Mouse (Mus musculus): ENCODE data around the gene Nelfa.
"Not testable (repeated sequence)": the region's sequence is repeated elsewhere in the genome, so short reads cannot be mapped to it uniquely, and the experiment has no call there.

Gene Nelfa

DNA sequence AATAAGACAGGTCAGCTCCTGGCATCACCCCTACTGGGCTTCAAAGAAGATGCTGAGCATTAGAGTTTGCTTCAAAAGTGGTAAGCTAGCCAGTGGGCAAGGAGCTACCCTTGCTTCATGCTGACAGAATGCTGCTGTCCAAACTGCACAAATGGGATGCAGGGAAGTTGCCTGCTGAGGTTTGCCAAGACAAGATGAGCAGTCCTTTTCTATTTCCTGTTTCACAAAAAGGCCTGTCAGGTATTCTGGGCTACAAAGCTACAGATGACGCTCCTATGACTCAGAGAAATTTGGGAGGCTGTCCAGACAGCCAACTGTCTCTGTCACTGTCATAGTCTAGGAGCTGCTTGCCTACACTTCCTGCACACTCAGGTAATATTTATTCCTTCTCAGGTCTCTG is 16.7 kb downstream of the Nelfa start:
- no peak for DNase-seq (ENCODE audit: low read depth, low spot score)

DNA sequence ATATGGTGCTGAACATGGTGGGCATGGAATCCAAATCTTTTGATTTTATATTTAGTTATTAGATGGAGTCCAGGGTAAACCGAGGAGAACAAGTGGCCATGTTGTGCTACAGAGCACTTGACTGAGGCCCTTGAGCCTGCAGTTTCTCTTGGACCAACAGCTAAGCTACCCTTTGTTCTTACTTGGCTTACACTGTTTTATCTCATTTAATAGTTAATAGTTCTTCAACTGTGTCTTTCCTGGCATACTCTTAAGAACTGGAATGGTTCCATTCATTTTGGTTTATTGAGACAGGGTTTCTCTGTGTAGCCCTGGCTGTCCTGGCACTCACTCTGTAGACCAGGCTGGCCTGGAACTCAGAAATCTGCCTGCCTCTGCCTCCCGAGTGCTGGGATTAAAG is 19.6 kb downstream of the Nelfa start:
- not testable (repeated sequence) for DNase-seq (ENCODE audit: low read depth, low spot score)

DNA sequence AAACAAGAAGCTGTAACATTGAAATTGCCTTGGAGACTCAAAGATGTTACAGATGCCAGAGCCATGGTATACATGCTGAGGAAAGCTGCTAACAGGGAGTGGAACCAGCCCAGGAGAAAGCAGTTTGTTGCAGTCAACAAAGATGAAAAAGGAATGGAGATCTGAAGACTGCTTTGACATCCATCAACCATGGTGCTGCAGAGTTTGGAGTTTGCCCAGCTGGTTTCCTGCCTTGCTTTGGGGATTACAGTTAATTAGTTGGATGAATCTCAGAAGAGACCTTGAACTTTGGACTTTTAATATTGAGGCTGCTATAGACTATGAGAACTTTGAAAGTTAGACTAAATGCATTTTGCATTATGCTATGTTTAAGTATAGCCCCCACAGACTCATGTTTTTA is 21.2 kb downstream of the Nelfa start:
- DNase-seq (ENCODE audit: low read depth, low spot score): not testable (repeated sequence)

DNA sequence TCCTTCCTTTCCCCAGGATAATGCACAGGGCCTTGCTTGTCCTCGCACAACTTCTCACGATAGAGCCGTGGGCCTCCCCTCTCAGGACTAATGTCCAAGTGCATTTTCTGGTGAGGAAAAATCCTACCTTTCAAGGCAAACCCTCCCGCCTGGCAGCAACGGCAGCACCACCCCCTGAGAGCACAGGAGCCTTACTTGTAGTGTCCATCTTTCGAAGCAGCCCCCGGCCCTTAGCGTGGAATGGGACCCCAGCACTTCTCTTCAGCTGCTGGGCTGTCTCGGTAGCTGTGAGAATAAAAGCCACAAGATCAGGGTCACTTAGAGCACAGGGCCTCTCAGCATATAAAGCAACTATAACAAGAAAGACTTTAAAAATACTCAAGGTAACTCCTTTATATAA is 33.0 kb downstream of the Nelfa start:
- DNase-seq (ENCODE audit: low read depth, low spot score): no peak

DNA sequence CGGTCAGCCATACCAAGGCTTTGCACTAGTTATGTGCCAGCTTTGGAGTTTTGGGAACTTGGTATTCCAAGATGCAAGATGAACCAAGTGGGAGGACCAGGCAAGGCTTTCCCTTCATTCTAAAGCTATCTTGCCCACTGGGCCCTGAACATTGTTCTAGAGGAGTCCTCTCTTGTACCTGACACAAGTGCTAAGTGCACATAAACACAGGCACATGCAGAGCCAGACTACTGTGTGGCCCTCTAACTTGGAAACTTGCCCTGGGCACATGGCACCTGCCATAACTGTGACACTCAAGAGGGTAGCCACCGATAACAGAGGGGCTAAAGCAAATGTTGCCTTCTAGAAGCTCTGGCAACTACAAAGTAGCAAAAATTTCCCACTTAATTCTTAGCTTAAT is 33.5 kb downstream of the Nelfa start:
- no peak for DNase-seq (ENCODE audit: low read depth, low spot score)

DNA sequence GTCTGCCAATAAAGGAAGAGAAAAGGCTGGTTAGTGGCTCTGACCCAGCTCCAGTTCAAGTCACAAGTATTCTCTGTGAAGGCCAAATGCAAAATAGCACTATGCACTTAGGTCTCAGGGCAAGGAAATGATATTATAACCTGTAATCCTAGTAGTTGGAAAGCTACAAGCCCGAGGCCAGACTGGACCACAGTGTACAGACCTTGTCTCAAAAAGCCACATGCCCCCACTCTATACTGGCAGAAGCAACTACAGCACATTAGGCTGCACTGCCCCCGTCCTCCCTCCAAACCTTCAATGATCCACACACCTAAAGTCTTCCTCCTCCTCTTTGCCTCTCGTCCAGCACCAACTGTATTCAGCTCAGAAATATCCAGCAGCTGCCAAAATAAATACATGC is 34.9 kb downstream of the Nelfa start:
- no peak for DNase-seq (ENCODE audit: low read depth, low spot score)

DNA sequence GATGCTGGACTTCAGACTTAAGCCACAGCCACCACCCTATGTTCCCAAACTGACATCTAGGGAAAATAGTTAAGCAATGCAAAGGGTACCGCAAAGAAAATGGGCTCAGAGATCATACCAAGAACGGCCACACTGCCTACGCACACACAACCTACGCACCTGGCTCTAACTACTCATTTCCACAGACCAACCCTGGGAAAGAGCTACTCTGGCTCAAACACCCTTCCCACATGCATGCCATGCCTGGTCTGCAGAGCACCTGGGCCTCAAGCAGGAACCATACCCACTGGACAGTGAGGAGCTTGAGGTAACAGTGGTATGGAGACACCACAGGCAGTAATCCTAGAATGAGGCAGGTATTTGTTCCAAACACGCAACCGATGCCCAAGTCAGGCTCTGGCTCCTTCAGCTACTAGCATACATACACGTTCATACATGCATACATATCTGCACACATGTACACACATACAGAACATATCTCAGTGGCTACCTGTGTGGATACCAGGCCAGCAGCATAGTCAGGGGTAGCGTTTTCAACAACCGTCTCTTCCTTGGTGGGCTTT is 35.4 kb downstream of the Nelfa start:
- DNase-seq (ENCODE audit: low read depth, low spot score): no peak

DNA sequence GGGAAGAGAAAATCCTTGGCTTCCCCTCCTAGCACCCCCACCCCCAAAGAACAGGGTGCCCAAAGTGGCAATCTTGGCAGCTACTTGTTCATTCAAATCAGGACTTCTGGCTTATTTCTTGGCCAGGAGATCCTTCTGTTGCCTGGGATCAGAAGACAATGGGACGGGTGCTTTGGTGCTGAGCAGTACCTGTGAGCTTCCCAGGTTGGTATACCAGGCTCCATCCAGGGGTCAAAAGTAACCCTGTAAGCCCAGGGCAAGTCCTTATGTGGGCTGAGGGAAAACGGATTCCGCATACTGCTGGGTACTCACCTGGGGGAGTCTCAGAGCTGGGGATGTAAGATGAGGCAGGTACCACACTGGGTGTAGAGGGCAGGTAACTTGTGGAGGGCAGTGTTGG is 36.1 kb downstream of the Nelfa start:
- DNase-seq (ENCODE audit: low read depth, low spot score): no peak

DNA sequence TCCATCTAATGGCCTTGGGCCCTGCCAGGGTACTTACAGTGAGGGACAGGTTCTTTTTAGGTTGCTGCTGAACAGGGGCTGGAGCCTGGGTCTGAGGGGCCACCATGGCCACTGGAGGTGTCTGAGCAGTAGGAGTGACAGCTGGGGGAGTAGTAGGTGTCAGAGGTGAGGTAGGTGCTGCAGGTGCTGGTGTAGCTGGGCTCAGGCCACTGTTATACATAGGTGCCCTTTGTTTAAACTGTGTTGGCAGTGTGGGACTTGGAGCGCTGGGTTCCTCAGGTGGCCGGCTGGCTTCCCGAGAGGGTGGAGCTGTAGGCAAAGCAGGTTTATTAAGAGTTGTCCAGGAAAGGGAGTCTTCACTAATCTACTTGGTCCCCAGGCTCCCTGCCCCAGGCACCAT is 37.0 kb downstream of the Nelfa start:
- no peak for DNase-seq (ENCODE audit: low read depth, low spot score)

DNA sequence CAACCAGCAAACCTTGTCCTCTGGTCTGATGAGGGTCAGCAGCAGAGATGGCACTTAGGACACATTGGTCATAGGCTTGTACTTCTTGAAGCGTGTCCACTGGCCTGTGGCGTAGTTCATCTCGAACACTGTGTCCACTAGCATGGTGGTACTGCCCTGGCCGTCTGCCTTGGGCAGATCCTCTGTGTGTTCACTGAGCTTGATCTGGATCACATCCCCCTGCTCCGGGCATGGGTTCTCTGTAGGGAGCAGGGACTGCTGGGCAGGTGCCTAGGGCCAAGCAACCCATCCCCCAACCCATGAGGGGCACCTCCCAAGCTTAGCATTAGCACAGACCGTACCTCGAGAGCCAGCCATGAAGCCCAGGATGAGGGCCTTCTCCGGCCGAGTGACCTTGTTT is 37.5 kb downstream of the Nelfa start:
- DNase-seq (ENCODE audit: low read depth, low spot score): no peak

DNA sequence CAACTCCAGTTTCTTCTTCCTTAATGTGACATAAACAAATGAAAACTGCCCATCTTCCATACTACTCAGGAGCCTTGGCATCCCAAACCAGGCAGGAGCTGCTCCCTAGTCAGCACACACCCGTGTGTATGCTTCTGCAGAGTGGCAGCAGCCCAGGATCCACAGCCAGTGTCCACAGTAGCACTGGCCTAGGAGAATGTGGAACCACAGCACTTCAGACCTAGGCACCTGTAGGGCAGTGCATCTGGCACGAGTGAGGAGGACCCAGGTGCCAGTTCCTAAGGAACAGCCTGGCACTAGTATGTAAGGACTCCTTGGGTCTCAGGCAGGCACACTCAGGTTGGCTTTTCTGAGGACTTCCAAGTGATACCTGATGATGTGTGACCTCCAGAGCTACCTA is 39.1 kb downstream of the Nelfa start:
- DNase-seq (ENCODE audit: low read depth, low spot score): no peak

DNA sequence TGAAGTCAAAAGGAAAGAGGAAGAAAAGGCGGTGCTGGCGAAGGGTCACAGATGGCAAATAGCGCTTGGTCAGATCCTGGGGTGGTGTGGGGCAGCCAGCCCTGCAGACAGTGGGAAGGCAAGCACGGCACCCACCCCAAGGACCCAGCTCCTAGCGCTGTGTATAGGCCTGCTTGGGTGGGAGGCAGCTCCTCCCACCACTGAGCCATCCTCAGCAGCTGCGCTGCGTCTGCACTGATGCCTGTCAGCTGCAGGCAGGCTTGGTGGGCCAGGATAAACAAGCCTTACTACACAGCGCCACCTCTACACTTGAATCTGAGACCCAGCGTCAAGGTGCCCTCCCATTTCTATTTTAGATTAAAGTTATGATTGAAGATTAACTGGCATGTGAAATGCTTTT is 41.1 kb downstream of the Nelfa start:
- no peak for DNase-seq (ENCODE audit: low read depth, low spot score)

DNA sequence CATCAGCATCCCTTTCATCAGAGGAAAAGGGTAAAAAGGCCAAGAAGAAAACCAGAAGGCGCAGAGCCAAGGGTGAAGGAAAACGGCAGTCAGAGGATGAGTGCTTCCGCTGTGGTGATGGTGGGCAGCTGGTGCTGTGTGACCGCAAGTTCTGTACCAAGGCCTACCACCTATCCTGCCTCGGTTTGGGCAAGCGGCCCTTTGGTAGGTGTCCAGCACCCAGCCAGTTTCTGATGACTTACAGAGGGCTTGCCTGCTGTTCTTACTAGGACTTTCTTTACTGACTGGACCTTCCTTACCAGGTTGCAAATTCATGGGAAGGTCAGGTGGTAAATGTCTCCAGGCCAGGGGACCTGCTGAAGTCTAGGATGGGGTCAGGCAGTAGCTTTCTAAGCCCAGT is 42.8 kb downstream of the Nelfa start:
- no peak for DNase-seq (ENCODE audit: low read depth, low spot score)

DNA sequence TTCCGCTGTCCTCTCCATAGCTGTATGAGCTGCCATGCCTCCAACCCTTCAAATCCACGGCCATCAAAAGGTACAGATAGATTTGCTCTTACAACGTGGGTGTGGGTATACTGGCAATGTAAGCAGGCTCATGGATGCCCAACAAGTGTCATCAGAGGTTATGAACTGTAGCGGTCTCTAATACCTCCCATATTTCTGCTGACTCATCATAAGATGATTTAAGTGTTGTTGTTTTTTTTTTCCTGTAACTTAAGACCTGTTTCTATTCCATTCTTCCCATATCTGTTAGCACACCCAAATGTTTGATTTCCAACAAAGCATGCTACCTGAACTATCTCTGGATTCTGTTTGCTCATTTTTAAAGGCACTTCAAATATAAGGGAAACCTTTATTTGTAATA is 55.1 kb downstream of the Nelfa start:
- no peak for DNase-seq (ENCODE audit: low read depth, low spot score)

DNA sequence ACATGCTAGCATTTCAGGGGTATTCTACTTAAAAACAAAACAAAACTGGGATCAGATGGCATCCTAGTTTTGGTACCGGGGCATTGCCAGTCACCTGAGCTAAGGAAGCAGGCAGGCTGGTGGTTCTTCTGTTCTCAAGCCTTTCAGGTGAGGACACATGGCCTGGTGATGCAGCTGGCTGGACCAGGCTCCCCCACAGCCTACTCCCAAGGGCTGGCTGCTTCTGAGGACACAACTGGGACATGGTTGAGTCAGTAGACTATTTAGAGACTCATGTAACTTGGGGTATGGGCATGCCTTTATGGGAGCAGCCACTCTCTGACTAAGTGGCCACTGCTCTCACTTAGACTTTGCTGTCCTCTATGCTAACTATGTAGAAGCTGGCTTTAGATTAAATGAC is 60.7 kb downstream of the Nelfa start:
- no peak for DNase-seq (ENCODE audit: low read depth, low spot score)

DNA sequence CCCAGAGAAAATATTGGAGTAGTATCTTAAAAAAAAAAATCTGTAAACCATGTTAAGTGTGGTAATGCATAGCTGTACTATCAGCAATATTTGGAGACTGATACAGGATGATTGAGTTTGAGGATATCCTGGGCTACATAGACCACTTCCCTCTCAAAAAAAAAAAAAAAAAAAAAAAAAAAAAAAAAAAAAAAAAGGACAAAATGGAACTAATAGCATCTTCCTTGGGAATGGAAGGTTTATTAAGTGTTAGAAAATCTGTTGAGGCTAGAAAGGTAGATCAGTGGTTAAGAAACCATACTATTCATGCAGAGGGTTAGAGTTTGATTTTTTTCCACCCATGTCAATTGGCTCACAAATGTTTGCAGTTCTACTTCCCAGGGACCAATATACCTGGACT is 78.5 kb downstream of the Nelfa start:
- no peak for DNase-seq (ENCODE audit: low read depth, low spot score)

DNA sequence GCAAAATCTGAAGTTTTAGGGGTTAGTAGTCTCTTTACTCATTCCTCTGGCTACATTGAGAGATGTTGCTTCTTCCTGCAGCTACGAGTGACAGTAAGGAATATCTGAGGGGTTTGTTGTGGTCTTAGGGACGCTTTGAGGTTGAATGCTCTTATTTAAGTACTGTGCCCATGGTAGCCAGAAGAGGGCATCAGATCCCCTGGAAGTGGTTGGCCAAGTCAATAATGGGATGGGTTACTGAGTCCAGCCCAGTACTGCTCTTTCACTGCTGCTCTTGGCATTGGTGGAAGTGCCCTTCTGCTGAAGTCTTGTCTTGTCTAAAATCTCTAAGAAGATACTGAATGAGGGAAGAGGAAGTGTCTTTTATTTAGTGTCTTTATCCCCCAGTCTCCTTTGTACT is 82.2 kb downstream of the Nelfa start:
- no peak for DNase-seq (ENCODE audit: low read depth, low spot score)

DNA sequence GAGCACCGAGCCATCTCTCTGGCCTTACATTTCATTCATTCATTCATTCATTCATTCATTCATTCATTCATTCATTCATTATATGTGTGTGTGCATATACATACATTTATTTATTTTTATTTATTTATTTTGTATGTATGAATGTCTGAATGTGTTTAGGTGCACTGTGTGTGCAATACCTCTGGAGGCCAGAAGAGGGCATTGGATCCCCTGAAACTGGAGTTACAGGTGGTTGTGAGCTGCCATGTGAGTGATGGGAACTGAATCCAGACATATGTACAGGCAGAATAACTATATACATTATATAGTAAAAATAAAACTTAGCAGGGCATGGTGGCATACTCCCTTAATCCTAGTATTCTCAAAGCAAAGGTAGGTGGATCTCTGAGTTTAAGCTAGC is 83.1 kb downstream of the Nelfa start:
- no peak for DNase-seq (ENCODE audit: low read depth, low spot score)

DNA sequence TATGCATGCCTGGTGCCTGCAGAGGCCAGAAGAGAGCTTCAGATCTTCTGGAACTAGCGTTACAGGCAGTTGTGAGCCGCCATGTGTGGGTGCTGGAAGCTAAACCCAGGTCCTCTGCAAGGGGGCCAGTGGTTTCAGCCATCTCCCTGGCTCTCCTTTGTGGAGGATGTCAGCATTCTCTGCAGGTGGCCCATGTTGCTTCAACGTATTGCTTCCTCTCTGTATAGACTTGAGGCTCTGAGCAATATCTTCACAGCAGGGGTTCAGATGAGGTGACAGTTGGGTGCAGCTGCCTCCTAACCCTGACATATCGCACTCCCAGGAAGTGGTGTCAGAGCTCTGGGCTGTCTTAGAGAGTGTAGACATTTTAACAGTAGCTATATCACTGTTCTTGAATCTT is 84.7 kb downstream of the Nelfa start:
- no peak for DNase-seq (ENCODE audit: low read depth, low spot score)

All from WW6 (cell line).